Mouse (Mus musculus): ENCODE measurements at regions not wholly inside any gene's neighbourhood (a gene's known extent, or its start where the extent isn't known, plus 50 kb on each side); places are given as distances from the start of the nearest gene placed in this dataset.

GRCm38 (mm10) chr3:66646251-66646650 lies 334.9 kb upstream of the Rsrc1 start:
- no peak for DNase-seq

GRCm38 (mm10) chr3:66649271-66649670 lies 331.9 kb upstream of the Rsrc1 start:
- no peak for DNase-seq

- no peak for DNase-seq
These were observed 331.0 kb upstream of the Rsrc1 start for GRCm38 (mm10) chr3:66650076-66650748.

GRCm38 (mm10) chr3:66650749-66651472 lies 330.3 kb upstream of the Rsrc1 start:
- no peak for DNase-seq

- no peak for DNase-seq
These were observed 328.9 kb upstream of the Rsrc1 start for GRCm38 (mm10) chr3:66652139-66652846.

- DNase-seq, result no peak
These were observed 327.2 kb upstream of the Rsrc1 start for GRCm38 (mm10) chr3:66653961-66654360.

GRCm38 (mm10) chr3:66654860-66655259 lies 326.3 kb upstream of the Rsrc1 start:
- DNase-seq, result no peak

GRCm38 (mm10) chr3:66656458-66656857 lies 324.7 kb upstream of the Rsrc1 start:
- DNase-seq, result no peak

- DNase-seq, result no peak
These were observed 320.6 kb upstream of the Rsrc1 start for GRCm38 (mm10) chr3:66660555-66660954.

- DNase-seq, result no peak
These were observed 319.2 kb upstream of the Rsrc1 start for GRCm38 (mm10) chr3:66661826-66662618.

GRCm38 (mm10) chr3:66683589-66684286 lies 297.5 kb upstream of the Rsrc1 start:
- DNase-seq, result no peak

- DNase-seq, result no peak
These were observed 296.8 kb upstream of the Rsrc1 start for GRCm38 (mm10) chr3:66684287-66684903.

GRCm38 (mm10) chr3:66685136-66685535 lies 296.1 kb upstream of the Rsrc1 start:
- DNase-seq, result no peak

- DNase-seq, result no peak
These were observed 294.1 kb upstream of the Rsrc1 start for GRCm38 (mm10) chr3:66687126-66687525.

- no peak for DNase-seq
These were observed 290.2 kb upstream of the Rsrc1 start for GRCm38 (mm10) chr3:66690906-66691522.

- DNase-seq, result no peak
These were observed 286.1 kb upstream of the Rsrc1 start for GRCm38 (mm10) chr3:66695125-66695524.

GRCm38 (mm10) chr3:66695661-66696253 lies 285.4 kb upstream of the Rsrc1 start:
- DNase-seq, result no peak

GRCm38 (mm10) chr3:66698083-66698482 lies 283.1 kb upstream of the Rsrc1 start:
- DNase-seq, result no peak

GRCm38 (mm10) chr3:66705766-66706165 lies 275.4 kb upstream of the Rsrc1 start:
- no peak for DNase-seq

- no peak for DNase-seq
These were observed 245.7 kb upstream of the Rsrc1 start for GRCm38 (mm10) chr3:66735468-66735867.
